Mouse (Mus musculus) bone marrow, adult 2 months (tissue): ENCODE results near the gene Tulp1. TPM values are rescaled to one million over a fixed set of nuclear protein-coding genes. Genes with fewer than 3 reads are reported as not detected.
"Not testable (repeated sequence)": the region's sequence is repeated elsewhere in the genome, so short reads cannot be mapped to it uniquely, and the experiment has no call there.

Source experiments
- H3K27ac ChIP-seq: fragments of 200-500 bp; 2 replicates; pipeline ENCODE4 v1.5.1; 2012; ENCODE audit warnings: low read depth, mild to moderate bottlenecking, control low read depth, inconsistent platforms, low read length; ENCODE audit not compliant: control insufficient read depth, poor library complexity, insufficient read depth
- H3K4me1 ChIP-seq: fragments of 200-500 bp; 2 replicates; pipeline ENCODE4 v1.6.1; 2011; ENCODE audit warnings: low read length; ENCODE audit not compliant: control insufficient read depth, insufficient read depth
- H3K4me3 ChIP-seq: fragments of 200-500 bp; replicated peaks from 2 replicates; pipeline ENCODE3; 2011; ENCODE audit warnings: mild to moderate bottlenecking, low read depth, low read length, control low read depth; ENCODE audit not compliant: control insufficient read depth
- CTCF ChIP-seq: fragments of 200-500 bp; IDR thresholded peaks from 2 replicates; pipeline ENCODE4 v1.5.1; 2011; ENCODE audit warnings: low read length, control low read depth; ENCODE audit not compliant: control insufficient read depth, insufficient read depth
- POLR2A ChIP-seq: fragments of 200-500 bp; IDR thresholded peaks from 2 replicates; pipeline ENCODE4 v1.6.1; 2011; ENCODE audit warnings: low read depth, mild to moderate bottlenecking, control low read depth, low read length, borderline replicate concordance; ENCODE audit not compliant: control insufficient read depth
- WGBS: fragments of 180-500 bp; shearing (Covaris S2); methylation state at CpG from one replicate; pipeline ENCODE4 v1.1.7; 2018; 5-methylcytosine and 5-hydroxymethylcytosine counted together
- polyA plus RNA-seq: library from polyadenylated mRNA; stranded (reverse); fragments of >200 nt; gene quantifications from 2 replicates; pipeline ENCODE4 v1.2.4, GENCODE M21; 2011; ENCODE audit warnings: low replicate concordance; ENCODE audit not compliant: missing spikeins, insufficient read depth, insufficient read length

Gene Tulp1
- 1.9 and 7.8 TPM in 2 replicates for polyA plus RNA-seq

DNA sequence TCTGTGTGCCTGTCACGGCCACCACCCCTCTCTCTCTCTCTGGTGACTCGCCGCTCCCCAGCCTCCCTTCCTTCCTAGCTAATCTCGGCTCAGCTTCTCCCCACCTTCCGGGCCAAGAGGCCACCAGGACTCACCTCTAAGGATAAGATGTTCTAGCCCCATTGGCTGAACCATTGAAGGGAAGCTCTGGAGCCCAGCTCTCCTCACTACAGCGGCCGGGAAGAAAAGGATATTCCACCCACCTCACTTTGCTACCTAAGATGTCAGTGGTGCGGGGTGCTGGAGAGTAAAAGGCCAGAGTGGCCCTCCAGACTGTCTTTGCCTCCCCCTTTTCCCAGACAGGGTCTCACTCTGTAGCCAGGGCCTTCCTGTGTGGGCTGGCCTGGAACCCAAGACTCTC is at the start of gene Tulp1:
TSS of gene Tulp1 (minus strand) at position 101 of the 400 bp plus-strand sequence.
- Histone ChIP-seq H3K27ac (no peak within 1 kb of the TSS; the same call in 1 of the 2 replicates), H3K4me3 (no peak within 1 kb of the TSS), H3K4me1 (no peaks in the 10 kb centered on the region)
- TF ChIP-seq POLR2A, result no peak
- no peak for TF ChIP-seq CTCF
- WGBS, result 69% methylated on average over 8 of the region's 8 CpGs

DNA sequence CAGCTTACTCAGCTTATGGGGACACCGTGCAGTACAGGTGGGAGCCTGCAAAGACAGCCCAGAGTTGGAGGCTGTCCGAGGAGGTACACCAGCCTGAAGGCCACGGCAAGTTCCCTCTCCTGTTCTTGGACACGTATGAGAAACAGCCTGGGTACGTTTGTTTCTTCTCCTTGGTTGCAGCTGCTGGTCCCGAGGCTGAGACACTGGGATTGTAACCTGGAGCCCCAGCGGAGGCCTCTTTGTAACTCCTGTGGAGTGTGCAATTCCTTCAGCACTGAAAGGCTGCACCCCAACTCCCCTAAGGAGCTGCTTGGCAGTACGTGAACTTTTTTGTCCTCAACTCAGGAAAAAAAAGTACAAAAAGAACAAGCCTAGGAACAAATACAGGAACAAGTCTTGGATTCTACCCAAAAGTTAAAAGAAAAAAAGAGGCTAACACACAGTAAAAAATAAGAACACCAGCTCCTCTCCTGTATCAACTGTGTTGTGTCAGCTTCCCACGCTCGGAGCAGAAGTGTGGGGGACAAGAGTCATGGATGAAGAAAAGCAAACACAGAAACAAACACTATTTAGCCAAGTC is 46.4 kb upstream of the Tulp1 start:
- H3K4me3 ChIP-seq, result no peak overlapping the region
- H3K27ac ChIP-seq, result no peak overlapping the region
- no peak for TF ChIP-seq POLR2A
- TF ChIP-seq CTCF, result no peak
- WGBS, result 85% methylated on average over 10 of the region's 10 CpGs
- H3K4me1 ChIP-seq, result peaks cover 4% of the 10 kb centered on the region; the same call in 1 of the 2 replicates

DNA sequence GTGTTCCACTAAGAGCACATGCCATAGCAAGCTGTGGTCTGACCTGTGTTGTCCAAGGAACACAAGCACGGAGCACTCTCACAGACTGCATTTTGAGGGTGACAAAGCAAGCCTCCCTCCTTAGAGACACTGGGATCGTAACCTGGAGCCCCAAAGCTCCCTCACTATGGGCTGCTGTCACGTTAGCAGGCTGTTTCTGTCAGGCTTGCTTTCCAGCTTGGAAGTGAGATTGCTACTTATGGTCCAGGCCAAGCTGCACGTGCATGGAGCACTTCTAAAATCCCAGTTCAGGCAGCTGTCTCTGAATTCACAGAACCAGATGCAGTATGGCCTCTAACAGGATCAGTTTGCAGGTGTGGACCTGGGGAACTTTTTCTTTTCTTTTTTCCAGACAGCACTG is 45.7 kb upstream of the Tulp1 start:
- H3K4me1 ChIP-seq, result peaks cover 4% of the 10 kb centered on the region; the same call in 1 of the 2 replicates
- no peak overlapping the region for H3K4me3 ChIP-seq
- no peak for TF ChIP-seq CTCF
- TF ChIP-seq POLR2A, result no peak
- 90% methylated on average over 4 of the region's 4 CpGs for WGBS
- no peak overlapping the region for H3K27ac ChIP-seq

DNA sequence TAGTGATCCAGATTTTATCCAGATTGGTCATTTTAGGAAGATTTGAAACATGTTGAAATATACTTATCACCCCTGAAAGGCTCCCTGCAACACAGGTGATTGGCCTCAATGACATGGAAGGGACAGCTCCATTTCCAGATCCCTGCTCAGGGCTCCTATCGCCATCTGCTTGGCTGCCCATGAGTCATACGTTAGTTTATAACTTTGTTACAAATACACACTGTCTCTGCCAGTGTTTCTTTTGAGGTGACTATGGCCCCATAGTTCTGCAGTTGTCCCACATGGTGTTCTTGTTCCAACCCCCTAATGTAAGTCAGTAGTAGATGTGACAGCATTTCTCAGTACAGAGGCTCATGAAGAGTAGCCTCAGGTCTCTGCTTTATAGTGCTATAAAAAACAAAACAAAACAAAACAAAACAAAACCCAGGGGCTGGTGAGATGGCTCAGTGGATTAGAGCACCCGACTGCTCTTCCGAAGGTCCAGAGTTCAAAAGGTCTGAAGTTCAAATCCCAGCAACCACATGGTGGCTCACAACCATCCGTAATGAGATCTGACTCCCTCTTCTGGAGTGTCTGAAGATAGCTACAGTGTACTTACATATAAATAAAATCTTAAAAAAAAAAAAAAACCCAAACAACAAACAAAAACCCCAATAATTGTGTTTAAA is 43.4 kb upstream of the Tulp1 start:
- H3K4me3 ChIP-seq, result no peak overlapping the region
- TF ChIP-seq CTCF (no peak), POLR2A (no peak)
- peaks cover 4% of the 10 kb centered on the region; the same call in 1 of the 2 replicates for H3K4me1 ChIP-seq
- H3K27ac ChIP-seq, result peak overlapping the region; percentile 70
- WGBS, result 67% methylated on average over 5 of the region's 5 CpGs

DNA sequence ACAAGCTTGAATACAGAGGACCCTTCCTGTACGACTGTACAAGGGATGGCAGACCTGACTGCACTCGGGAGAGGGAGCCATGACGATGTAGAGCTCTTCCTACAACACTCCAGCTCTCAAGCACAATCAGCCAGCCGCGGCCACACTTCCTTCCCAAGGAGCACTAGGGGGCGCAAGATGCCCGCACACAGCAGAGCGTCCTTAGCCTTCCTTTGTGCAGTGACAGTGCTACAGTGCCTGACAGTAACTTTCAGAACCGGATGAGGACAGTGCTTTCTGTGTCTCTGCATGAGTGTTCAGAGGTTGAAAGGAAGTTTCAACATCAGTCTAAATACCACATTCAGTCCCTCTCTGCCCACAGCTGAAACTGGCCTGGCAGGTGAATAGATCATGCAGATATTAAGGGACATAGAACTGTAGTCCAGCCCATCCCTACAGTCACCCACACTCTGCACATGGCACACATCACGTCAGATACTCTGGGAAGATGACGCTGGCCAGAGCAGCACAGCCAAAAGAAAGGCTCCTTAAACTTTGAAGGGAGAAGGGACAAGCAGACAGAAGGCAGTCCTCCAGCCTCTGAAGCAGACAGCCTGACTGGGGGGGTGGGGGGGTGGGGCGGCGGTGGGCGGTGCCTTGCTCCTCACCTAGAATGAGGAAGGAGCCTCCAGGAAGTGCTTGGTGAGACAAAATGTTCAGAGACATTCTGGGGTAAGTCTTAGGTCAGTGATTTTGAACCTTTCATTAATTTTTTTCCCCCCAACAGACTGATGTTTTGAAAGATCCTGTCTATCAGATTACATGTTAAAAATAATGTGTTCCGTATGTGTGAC is 42.6 kb upstream of the Tulp1 start:
- Histone ChIP-seq H3K27ac (peak overlapping the region; percentile 75), H3K4me3 (no peak overlapping the region), H3K4me1 (peaks cover 4% of the 10 kb centered on the region; the same call in 1 of the 2 replicates)
- 7% methylated on average over 15 of the region's 15 CpGs for WGBS
- 0 out of 2 replicates have a peak, but pooled peaks have one; percentile 44 for TF ChIP-seq POLR2A
- peak; percentile 99 for TF ChIP-seq CTCF

DNA sequence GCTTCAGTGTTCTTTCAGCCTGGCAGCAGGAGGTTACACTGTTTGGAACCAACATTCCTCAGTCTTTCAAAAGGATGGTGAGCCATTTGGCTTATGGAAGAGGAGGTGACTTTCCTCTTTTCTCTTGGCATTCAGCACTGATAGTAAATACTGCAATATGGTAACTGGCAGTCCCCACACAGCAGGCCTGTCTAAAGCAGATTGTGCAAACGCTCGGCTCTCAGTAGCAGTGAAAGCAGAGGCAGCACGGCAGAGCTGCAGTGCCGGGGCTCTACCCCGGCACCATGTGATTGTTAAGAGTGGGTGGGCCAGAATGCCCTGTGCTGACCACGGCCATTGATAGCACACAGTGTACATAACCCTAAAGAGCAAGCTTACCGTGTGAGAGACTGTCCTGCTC is 41.4 kb upstream of the Tulp1 start:
- Histone ChIP-seq H3K4me1 (peaks cover 4% of the 10 kb centered on the region; the same call in 1 of the 2 replicates), H3K27ac (no peak overlapping the region), H3K4me3 (no peak overlapping the region)
- TF ChIP-seq POLR2A, result no peak
- no peak for TF ChIP-seq CTCF
- WGBS, result 84% methylated on average over 7 of the region's 7 CpGs

DNA sequence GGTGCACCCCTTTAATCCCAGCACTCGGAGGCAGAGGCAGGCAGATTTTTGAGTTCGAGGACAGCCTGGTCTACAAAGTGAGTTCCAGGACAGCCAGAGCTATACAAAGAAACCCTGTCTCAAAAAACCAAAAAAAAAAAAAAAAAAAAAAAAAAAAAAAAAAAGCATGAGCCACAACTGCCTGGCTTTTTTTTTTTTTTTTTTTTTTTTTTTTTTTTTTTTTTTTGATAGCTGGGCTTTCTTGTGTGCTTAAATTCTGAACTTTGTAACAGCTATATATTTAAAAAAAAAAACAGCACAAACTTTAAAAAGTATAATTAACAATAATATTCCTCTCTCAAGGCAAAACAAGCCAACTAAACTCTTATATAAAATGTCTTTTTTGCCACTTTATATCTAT is 39.7 kb upstream of the Tulp1 start:
- 86% methylated on average over 2 of the region's 2 CpGs for WGBS
- H3K27ac ChIP-seq, H3K4me3 ChIP-seq, H3K4me1 ChIP-seq: not testable (repeated sequence)

DNA sequence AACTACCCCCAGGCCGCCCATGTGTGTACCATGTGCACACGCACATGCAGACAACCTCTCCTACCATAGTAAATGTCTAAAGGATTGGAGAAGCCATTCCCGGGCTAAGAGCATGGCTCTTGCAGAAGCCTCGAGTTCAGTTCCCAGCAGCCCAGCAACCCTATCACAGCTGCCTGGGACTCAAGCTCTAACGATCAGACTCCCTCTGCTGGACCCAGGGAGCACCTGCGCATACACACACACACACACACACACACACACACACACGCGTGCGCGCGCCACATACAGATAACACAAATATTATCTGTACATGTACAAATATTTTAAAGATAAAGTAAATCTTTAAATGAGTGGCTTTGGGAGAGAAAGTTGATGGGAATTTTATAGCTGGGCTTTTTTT is 39.3 kb upstream of the Tulp1 start:
- Histone ChIP-seq H3K4me1 (peaks cover 4% of the 10 kb centered on the region; the same call in 1 of the 2 replicates), H3K4me3 (no peak overlapping the region), H3K27ac (no peak overlapping the region)
- 93% methylated on average over 11 of the region's 11 CpGs for WGBS
- no peak for TF ChIP-seq POLR2A
- TF ChIP-seq CTCF, result no peak
